Mouse (Mus musculus): Measurements from ENCODE around the gene Galnt17.

Gene Galnt17

GRCm38 (mm10) chr5:131241689-131242088 is 66.6 kb downstream of the Galnt17 start:
- peak; percentile 22 to 23 for DNase-seq

DNA sequence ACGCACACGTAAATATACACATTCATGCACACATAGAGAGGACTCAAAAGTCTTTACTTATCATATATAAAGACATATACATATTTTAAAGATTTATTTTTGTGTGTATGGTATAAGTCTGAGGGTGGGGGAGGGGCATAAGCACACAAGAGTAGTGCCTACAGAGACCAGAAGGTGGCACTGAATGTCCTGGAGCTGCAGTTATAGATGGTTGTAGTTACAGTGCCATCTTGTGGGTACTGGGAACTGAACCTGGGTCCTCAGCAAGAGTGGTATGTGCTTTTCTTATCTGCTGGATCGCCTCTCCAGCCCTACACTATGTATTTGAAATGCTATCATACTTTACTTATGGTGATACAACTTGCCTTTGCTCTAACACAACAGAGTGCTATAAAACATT is 68.5 kb downstream of the Galnt17 start:
- DNase-seq, result no peak

GRCm38 (mm10) chr5:131236906-131237305 is 71.4 kb downstream of the Galnt17 start:
- DNase-seq, result peak; percentile 61 to 69

- DNase-seq, result peak; percentile 55 to 57
Observed at GRCm38 (mm10) chr5:131233828-131234227, 74.5 kb downstream of the Galnt17 start.

DNA sequence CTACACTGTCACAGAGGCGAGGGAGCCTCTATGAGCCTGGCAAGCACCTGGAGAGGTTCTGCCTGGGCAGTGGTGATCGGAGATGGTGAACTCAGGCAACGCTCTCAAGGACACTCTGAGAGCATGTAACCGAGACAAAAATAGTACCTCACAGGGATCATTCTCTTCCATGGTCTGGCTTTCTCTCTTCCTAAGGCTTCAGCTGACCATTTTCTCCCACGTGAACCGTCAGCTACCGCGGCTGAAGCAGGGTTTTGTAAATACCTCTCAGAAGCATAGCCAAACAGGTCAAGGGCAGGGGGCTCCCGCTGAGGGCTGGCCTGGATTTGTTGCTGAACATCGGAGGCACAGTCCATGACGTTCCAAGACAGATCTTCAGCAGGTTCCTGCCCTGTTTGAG is 77.2 kb downstream of the Galnt17 start:
- DNase-seq, result no peak

- DNase-seq, result no peak
Observed at GRCm38 (mm10) chr5:131229744-131230143, 78.6 kb downstream of the Galnt17 start.

DNA sequence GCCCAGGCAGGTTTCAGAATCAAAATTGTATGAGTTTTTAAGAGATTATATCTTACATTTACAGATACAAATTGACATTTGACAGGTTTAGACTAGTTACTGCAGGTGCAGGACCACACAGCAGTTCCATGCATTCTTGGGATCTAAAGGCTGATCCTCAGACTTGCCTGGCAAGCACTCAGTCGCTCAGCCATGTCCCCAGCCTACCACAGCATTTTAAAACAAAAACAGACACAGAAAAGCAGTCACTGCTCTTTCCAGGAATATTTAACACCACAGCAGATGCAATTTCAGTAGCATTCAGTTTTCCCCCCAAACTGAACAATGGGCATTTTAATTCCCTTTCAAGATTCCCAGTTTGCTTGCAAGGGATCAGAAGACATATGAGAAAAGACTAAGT is 84.9 kb downstream of the Galnt17 start:
- DNase-seq, result no peak

DNA sequence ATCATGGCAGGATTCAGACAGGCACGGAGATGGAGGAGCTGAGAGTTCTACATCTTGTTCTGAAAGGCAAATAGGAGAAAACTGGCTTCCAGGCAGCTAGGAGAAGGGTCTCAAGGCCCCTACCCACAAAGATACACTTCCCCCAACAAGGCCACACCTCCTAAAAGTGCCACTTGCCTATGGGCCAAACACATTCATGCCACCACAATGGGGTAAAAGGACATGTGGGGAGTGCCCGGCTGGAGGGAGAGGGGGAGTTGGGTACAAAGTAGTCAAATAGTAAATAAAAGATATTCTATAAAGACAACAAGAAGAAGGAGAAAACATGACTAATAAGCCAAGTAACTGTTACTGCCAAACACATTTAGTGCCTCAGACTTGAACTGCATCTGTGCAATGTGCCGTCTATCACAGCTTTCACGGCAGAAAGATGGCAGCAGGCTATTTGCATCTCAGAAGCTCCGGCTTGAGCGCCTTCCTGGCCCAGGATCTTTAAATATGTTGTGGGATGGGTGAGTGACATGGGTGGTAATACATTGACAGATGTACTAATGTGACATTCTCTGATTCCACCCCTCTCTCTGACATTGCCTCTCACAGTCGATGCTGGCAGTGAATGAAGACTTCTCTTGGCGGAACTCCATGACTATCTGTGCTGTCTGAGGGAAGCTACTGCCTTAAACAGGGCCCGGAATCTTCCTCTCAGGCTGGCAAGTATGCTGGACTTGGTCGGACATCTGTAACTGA is 85.6 kb downstream of the Galnt17 start:
- no peak for DNase-seq

- DNase-seq, result no peak
Observed at GRCm38 (mm10) chr5:131218221-131218620, 90.1 kb downstream of the Galnt17 start.

DNA sequence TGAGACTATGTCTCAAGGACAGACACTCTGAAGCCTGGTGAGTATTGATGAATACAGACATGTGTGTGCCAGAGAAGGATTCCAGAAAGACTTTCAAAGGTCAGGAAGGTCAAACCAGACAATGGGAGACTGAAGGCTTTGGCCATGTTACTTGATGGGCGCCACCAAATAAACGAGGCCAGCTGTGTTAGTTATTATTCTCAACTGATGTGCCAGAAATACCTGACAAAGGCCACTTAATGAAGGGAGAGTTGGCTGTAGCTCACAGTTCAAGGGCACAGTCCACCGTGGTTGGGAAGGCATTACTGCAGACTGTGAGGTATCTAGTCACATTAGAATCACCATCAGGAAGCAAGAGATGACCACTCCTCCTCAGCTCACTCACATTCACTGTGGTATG is 96.7 kb downstream of the Galnt17 start:
- DNase-seq, result no peak

DNA sequence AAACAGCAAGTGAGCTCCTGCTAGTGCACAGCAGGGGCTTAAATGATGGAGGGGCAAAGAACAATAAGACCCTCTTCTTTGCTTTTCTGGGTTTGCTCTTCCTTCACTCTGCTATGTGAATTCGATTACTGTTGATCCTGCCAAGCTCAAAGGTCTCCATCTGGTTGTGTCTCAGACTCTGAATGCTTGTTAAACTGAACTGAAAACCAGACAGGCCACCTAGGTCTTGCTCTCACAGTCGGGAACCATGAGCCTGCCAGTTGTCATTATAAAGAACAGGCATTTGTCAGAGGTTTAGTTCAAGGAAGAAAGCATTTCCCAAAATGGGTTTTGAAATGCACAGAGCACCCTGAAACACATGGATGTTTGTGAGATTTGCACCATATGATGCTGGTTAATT is 107.2 kb downstream of the Galnt17 start:
- DNase-seq, result no peak

- no peak for DNase-seq
Observed at GRCm38 (mm10) chr5:131192311-131192710, 116.0 kb downstream of the Galnt17 start.

DNA sequence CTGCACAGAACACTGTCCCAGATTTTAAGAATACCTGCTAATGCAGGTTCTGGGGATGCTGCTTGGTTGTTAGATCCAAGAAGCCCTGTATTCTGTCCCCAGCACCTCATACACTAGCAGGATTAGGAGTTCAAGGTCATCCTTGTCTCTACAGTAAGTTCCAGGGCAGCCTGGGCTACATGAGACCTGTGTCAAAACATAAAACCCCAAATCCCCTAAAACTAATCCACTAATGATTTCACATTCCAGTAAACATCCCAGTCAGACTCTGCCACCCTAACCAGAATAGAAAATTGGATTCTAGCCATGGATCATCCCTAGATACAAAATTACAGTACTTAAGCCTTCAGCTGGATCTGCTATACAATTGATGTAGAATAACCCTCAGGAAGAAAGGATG is 123.7 kb downstream of the Galnt17 start:
- no peak for DNase-seq

GRCm38 (mm10) chr5:131181231-131181630 is 127.1 kb downstream of the Galnt17 start:
- no peak for DNase-seq

DNA sequence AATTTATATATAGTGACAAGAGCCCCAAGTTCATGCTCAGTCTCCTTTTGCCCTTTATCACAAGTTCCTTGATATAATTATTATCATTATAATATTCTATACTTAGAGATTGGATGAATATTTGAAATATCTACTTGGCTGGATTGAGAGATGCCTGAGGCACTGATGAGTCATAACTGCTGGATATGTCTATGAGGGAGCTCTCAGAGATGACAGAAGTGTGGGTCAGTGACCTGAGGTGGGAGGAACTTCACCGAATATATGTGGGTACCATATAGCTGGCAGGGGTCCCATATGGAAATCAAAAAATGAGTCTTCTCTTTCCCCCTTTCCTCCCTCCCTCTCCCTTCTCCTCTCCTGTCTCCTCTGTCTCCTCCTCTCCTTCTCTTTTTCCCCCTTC is 127.5 kb downstream of the Galnt17 start:
- no peak for DNase-seq

GRCm38 (mm10) chr5:131177851-131178250 is 130.4 kb downstream of the Galnt17 start:
- DNase-seq, result no peak

- DNase-seq, result no peak
Observed at GRCm38 (mm10) chr5:131177168-131177567, 131.1 kb downstream of the Galnt17 start.

DNA sequence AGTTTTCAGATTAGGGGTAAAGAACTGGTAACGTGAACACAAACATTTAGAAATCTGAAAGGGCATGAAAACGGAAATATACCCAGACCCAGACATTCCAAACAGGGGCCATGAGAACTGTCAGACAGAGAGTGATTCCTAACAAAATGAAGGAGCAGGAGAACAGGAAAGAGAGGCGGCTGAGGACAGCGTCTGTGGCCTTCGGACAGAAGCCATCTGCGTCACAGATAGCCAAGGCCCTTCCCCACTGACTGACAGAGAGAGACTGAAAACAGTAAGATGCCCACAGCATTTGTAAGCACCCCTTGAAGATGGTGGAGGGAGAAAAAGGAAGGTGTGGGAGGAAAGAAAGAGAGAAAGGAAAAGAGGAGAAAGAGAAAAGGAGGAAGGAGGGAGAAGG is 139.1 kb downstream of the Galnt17 start:
- peak in 1 of 2 experiments; percentile 4 for DNase-seq

DNA sequence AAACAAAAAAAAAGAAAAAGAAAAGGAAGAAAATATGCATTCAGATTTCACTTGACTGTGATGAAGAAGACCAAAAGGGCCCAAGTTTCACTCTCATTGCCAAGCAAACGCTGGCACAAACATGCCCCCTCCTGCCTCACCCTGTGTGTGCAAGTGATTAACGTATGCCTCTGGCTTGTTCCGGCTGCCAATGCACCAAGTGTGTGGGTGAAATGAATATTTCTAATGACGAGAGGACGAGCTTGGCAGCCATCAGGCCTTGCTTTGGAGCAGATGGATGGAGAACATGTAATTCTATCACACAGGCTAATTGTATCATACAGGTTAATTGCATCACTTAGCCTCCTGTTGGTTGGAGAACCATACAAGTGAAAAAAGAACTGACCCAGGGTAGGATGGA is 140.9 kb downstream of the Galnt17 start:
- DNase-seq, result no peak

DNA sequence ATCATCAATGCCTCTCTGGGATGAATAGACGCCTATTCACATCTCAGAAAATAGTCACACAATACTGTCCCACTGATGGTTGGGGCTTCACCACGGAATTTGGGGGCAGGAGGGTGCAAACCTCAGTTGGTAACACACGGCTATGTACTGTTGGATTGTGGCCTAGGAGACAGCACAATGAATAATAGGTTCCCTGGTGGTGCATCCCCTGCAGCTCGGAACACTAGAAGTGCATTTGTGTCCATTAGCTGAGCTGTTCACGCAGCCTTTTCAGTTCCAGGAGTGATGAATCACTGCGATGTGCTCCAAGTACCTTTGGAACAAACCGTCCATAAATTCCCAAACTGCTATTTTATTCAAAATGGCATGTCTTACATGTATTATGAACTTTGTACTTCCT is 142.6 kb downstream of the Galnt17 start:
- no peak for DNase-seq

- peak; percentile 15 to 24 for DNase-seq
Observed at GRCm38 (mm10) chr5:131157866-131158265, 150.4 kb downstream of the Galnt17 start.

GRCm38 (mm10) chr5:131156323-131156722 is 152.0 kb downstream of the Galnt17 start:
- DNase-seq, result no peak

GRCm38 (mm10) chr5:131142606-131143005 is 165.7 kb downstream of the Galnt17 start:
- DNase-seq, result peak in 1 of 2 experiments; percentile 5

DNA sequence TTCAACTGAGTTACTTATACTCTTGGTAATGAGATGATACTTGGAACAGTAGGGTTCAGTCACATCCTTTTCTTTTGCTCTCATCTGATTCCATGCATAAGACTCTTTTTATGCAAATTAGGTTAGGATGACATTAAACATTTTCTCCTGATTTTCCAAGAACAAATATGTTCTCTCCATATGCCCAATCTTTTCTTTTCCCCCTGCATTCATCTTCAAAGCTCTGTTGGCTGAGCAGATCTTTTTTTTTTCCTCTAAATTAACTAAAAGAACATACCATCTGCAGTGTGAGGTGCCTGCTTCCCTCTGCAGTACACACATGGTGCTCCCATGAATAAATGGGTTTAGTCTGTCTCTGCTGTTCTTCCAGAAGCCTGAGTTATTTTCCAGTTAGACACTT is 173.5 kb downstream of the Galnt17 start:
- DNase-seq, result no peak

DNA sequence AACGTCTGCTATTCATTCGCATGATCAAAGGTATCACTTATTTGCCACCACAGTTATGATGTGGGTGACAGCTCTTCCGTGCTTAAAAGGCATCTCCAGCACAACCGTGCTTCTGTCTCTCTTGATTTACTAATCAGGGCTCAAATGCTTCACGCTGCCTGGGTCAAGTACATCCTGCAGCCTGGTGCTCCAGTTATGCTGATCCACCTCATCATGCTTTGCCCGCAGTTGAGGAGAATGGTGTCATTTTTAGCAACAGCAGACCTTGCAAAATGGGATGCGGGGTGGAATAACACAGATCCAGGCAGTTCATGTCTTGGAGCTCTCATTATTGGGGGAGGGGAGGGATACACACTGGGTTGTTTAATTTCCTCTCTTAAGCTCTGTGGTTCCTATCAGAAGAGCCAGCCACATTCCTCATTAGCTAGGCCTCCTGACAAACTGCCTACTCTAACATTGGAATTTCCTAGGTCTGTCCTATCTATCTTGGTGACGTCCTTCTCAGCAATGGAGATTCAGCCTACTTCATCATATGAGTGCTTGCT is 187.9 kb downstream of the Galnt17 start:
- DNase-seq, result no peak

Data from kidney, postnatal 4 days (tissue).